Mouse (Mus musculus) adrenal gland, postnatal 36 days (tissue): Measurements from ENCODE around the gene Slc23a3. TPM values are rescaled to one million over a fixed set of nuclear protein-coding genes. Genes with fewer than 3 reads are reported as not detected.

Source experiments
- DNase-seq, 2 experiments: peaks; one replicate each; pipeline ENCODE4 v3.0.0; 2021; ENCODE audit warnings: mixed read lengths in 1 of 2
- long read RNA-seq, 2 experiments: library from polyadenylated mRNA; stranded (forward); transcript quantifications; one replicate each; pipeline ENCODE4 v2.0.0; 2021; ENCODE audit warnings: borderline sequencing depth in 2 of 2
- total RNA-seq, 2 experiments: library from RNA; stranded (reverse); gene quantifications; 2 replicates each; pipeline ENCODE4 v1.2.3; 2021

Gene Slc23a3
- under 1 TPM; 0.16 to 0.46 TPM for total RNA-seq
- long read RNA-seq, experiment 1 = 0 reads
- long read RNA-seq, experiment 2 = 0 reads

DNA sequence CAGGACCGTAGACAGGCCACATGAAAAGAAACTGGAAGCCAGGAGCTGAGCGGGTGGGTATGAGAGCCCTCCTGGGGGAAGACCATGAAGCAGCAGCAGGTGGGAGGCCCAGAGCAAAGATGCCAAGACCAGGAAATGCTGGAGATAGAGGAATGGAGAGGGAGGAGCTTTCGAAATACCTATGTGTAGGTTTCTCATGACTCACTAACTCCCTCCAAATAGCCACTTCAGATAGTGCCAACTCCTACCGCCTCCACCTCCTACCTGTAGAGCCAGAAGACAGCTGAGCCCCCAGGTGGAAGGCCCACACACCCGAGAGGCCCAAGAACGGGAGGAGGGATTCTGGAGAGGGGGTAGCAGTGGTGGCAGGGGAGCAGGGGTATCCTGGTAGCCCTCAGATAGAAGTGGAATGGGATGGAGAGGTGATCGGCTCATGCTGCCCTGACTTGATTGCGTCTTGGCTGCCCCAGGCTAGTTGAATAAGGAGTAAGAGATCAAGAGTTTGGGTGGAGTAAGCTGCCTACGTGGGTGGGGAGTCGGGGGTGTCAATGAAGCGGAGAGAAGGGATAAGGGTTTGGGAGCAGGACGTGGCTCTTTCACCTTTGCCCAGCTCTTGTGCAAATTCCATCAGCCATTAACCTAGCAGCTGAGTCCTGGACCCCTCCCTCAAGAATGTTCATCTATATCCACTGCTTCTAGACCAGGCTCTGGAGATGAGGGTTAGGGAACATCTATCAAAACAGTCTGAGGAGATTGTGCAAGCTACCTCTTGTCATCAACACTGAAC, at the start of gene Slc23a3:
TSS of gene Slc23a3 (minus strand) at position 470 of the 787 bp plus-strand sequence.
- DNase-seq = no peak

DNA sequence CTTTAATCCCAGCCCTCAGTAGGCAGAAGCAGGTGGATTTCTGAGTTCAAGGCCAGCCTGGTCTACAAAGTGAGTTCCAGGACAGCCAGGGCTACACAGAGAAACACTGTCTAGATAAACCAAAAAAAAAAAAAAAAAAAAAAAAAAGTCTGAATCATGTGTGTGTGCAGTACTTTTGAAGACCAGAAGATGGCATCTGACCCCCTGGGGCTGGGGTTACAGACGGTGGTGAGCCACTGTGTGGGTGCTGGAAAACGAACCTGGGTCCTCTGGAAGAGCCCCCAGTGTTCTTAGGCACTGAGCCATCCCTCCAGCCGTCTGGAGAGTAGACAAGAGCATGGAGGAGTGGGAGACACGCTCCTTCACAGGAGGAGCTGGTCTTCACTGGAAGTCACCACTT, 48.5 kb upstream of the Slc23a3 start:
- no peak for DNase-seq

GRCm38 (mm10) chr1:75181377-75181870, 47.7 kb upstream of the Slc23a3 start:
- no peak for DNase-seq

GRCm38 (mm10) chr1:75180741-75181140, 47.1 kb upstream of the Slc23a3 start:
- DNase-seq = no peak

DNA sequence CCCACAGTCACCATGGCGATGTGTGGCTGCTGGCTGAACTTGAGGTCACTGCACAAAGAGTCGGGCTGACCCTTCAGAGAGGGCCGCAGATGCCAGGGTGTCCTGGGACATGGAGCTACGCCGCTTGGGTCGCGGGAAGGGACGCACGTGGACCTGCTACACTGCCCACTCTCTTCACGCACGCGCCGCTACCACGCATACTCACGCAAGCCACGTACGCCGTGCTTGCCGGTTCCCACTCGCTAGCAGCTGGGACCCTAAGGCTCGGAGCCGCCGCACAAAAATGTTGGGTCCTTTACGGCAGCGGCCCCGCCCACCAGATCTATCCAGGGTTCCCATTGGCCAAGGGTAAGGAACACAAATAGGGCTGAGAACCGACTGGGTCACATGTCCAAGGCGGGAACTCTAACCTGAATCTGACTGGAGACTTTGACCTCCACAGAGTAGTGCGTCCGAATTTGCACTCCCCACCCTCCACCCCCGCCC, 46.5 kb upstream of the Slc23a3 start, which contains the start of gene Abcb6:
TSS of gene Abcb6 (minus strand) at position 288 of the 486 bp plus-strand sequence.
- DNase-seq = peak; percentile 90 to 93

DNA sequence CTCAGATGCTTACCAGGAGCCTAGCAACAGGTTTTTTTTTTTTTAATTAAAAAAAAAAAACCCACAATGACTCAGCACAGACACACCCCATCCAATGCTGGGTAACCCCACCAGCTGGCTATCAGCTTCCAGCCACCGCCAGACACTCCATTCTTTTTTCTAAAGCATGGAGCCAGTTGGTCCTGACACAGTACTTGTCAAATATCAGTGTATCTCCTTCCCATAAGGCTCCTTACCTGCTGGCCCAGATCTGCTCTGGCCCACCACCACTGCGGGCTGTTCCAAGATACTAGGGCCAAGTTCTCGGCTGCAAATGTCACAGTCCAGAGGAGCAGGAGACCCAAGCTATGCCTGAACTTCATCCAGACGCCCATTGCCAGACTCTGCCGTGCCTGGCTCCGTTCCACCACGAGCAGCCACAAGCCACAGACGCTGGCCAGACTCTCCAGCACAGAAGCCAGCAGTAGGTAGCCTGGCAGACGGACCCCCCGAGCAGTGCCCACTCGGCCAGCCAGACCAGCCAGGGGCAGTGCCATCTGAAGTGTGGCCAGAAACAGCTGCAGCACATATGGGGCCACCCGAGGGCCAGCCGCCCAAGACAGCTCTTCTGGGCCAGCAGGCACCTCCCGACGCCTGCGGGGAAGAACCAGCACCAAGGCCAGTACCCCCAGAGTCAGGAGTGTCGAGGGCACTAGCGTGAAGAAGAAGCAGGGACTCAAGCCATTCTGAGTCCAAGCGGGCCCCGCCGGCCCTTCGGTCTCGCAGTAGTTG, 45.8 kb upstream of the Slc23a3 start:
- DNase-seq = peak; percentile 42 to 66

GRCm38 (mm10) chr1:75168472-75169464, 35.1 kb upstream of the Slc23a3 start, which contains the start of gene Zfand2b:
Zfand2b (plus strand) TSS chr1:75168646.
- DNase-seq = peak; percentile 99

GRCm38 (mm10) chr1:75168093-75168471, 34.4 kb upstream of the Slc23a3 start:
- DNase-seq = no peak

GRCm38 (mm10) chr1:75160256-75160617, 26.5 kb upstream of the Slc23a3 start:
- no peak for DNase-seq

- DNase-seq = no peak
These were observed 26.0 kb upstream of the Slc23a3 start for GRCm38 (mm10) chr1:75159540-75160255.

- DNase-seq = no peak
These were observed 25.3 kb upstream of the Slc23a3 start for GRCm38 (mm10) chr1:75158990-75159389.

- DNase-seq = no peak
These were observed 22.1 kb upstream of the Slc23a3 start for GRCm38 (mm10) chr1:75155837-75156236.

- no peak for DNase-seq
These were observed 15.0 kb upstream of the Slc23a3 start for GRCm38 (mm10) chr1:75148727-75149126.

- DNase-seq = no peak
These were observed 13.9 kb upstream of the Slc23a3 start for GRCm38 (mm10) chr1:75147411-75148135.

GRCm38 (mm10) chr1:75145589-75145988, 11.9 kb upstream of the Slc23a3 start:
- DNase-seq = no peak

- DNase-seq = peak; percentile 97 to 98
These were observed 8.9 kb upstream of the Slc23a3 start, which contains the start of the genes Cnppd1 and Retreg2 for GRCm38 (mm10) chr1:75142301-75143261. Cnppd1 (minus strand) TSS chr1:75142711. Retreg2 (plus strand) TSS chr1:75142778.

DNA sequence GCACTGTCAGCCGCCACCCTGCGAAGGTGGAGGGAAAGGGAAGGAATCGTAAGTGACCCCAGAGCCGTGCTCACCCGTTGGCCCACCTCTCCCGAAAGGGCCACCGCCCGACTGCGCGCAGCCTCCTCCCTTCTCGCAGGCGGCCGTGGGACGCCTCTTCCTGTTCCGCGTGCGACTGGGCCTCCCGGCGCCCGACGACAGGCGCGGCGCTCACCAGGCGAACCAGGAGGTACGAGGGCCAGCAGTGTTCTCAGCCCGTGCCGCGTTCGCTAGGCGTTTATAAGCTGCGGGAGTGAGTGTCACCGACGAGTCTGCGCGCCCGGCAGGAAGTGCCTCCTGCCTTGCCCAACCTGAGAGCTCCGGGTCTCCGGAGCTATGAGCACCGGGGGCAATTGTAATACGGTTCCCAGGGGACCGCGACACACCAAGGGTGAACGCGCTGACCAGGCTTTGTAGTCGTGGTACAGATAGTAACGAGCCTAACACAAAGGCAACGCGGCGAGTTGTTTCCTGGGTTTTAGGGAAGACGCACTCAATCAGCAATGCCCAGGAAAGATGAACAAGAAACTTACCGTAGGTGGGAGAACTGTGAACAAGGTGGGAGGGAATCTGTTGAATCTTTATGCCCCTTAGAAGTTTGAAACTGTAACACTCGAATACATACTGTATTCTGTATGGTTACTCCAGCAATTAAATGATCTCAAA, 7.9 kb upstream of the Slc23a3 start:
- peak; percentile 78 to 83 for DNase-seq

GRCm38 (mm10) chr1:75140601-75141190, 7.0 kb upstream of the Slc23a3 start:
- peak in 1 of 2 experiments; percentile 10 for DNase-seq
